Mouse (Mus musculus): ENCODE data around the gene Mr1. TPM values are rescaled to one million over a fixed set of nuclear protein-coding genes. Genes with fewer than 3 reads are reported as not detected.
"Not testable (repeated sequence)": the region's sequence is repeated elsewhere in the genome, so short reads cannot be mapped to it uniquely, and the experiment has no call there.

Mr1 gene
- polyA plus RNA-seq (2012; ENCODE audit: insufficient read depth, low replicate concordance) = 1.1 TPM in 1 of 2 replicates, not detected in the other

DNA sequence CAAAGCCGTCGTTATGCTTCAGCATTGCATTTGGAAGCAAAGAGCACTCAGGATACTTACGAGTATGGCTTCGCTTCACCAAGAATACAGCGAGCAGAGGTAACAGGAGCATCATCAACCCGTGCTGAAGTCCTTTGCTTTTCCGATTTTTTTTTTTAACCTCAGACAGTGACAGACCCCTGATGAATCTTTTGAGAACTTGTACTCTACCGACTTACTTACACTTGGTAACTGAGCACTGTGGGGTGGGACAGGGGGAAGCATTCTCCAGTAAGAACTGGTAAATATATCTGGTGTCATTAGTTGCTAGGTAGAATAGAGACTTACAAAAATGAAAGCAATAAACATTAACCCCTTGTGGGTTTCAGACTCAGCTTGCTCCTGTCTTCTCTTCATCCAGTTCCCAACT lies at the start of gene Mr1:
TSS of gene Mr1 (minus strand) at position 243 of the 409 bp plus-strand sequence.
- H3K27me3 ChIP-seq (replicated peaks) = no peaks in the 10 kb centered on the region
- peaks cover 42% of the 10 kb centered on the region for H3K4me1 ChIP-seq
- peak within 1 kb of the TSS; percentile 94 for H3K4me3 ChIP-seq (replicated peaks)
- H3K36me3 ChIP-seq (replicated peaks; ENCODE audit: low read length) = peaks cover 12% of the 10 kb centered on the region
- TF ChIP-seq FLI1 (IDR thresholded peaks at IDR 0.05; ENCODE audit: low read length) (no peak), GATA1 (IDR thresholded peaks at IDR 0.05; ENCODE audit: borderline replicate concordance, low read length) (no peak)
- H3K9me3 ChIP-seq = peaks cover 5% of the 10 kb centered on the region

DNA sequence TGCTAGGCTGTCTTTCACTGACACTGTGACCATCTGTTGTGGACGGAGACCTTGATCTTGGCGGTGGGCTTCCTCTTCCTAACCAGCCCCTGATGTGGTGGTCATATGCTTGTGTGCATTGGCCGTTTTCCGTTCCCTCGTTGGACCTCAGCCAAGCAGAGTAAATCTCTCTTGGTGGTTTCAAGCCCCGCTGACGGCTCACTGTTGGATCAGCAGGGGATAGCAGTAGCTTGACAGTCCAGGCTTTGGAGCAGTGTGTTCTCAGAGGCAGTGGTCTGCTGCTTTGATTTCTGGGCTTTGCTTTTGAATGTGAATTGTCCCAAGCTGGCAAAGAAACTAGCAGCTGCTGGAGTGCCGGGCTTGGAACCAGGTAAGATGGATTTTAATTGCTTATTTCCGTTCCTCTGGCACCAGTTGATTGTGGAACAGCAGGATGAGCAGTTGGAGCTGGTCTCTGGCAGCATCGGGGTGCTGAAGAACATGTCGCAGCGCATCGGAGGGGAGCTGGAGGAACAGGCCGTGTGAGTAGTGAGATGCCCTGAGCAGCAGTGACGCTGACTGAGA lies 46.3 kb upstream of the Mr1 start:
- no peaks in the 10 kb centered on the region for H3K27me3 ChIP-seq (replicated peaks)
- peaks cover 97% of the 10 kb centered on the region for H3K36me3 ChIP-seq (replicated peaks; ENCODE audit: low read length)
- peaks cover 6% of the 10 kb centered on the region; the same call in 1 of the 2 replicates for H3K4me1 ChIP-seq
- no peak for TF ChIP-seq FLI1 (IDR thresholded peaks at IDR 0.05; ENCODE audit: low read length)
- no peak for TF ChIP-seq GATA1 (IDR thresholded peaks at IDR 0.05; ENCODE audit: borderline replicate concordance, low read length)
- no peak overlapping the region for H3K4me3 ChIP-seq (replicated peaks)
- peaks cover 3% of the 10 kb centered on the region; the same call in 1 of the 2 replicates for H3K9me3 ChIP-seq

GRCm38 (mm10) chr1:155191671-155192070 lies 45.1 kb upstream of the Mr1 start:
- peaks cover 6% of the 10 kb centered on the region; the same call in 1 of the 2 replicates for H3K4me1 ChIP-seq
- H3K4me3 ChIP-seq (replicated peaks) = no peak overlapping the region
- TF ChIP-seq GATA1 (IDR thresholded peaks at IDR 0.05; ENCODE audit: borderline replicate concordance, low read length) (no peak), FLI1 (IDR thresholded peaks at IDR 0.05; ENCODE audit: low read length) (no peak)
- H3K27me3 ChIP-seq (replicated peaks) = no peaks in the 10 kb centered on the region
- H3K9me3 ChIP-seq = peaks cover 3% of the 10 kb centered on the region; the same call in 1 of the 2 replicates
- H3K36me3 ChIP-seq (replicated peaks; ENCODE audit: low read length) = peaks cover 94% of the 10 kb centered on the region

DNA sequence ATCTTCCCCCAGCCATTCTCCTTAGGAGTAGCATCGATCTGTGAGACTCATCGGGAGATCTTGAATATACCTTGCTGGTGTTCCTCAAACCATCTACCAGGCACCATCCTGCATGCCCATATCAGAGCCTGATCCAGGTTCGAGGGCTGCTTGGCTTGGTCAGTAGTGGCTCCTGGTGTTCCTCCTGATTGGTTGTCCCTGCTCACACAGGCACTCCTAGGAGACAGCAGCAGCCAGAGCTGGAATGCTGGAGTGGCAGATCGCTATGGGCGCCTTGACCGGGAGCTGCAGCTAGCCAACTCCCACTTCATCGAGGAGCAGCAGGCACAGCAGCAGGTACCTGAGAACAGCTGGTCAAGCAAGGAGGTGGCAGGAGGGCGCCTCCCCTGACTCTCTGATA lies 44.6 kb upstream of the Mr1 start:
- H3K36me3 ChIP-seq (replicated peaks; ENCODE audit: low read length) = peaks cover 94% of the 10 kb centered on the region
- peaks cover 3% of the 10 kb centered on the region; the same call in 1 of the 2 replicates for H3K9me3 ChIP-seq

GRCm38 (mm10) chr1:155188656-155189055 lies 42.0 kb upstream of the Mr1 start:
- Histone ChIP-seq H3K27me3 (replicated peaks) (no peaks in the 10 kb centered on the region), H3K4me3 (replicated peaks) (no peak overlapping the region), H3K36me3 (replicated peaks; ENCODE audit: low read length) (peaks cover 77% of the 10 kb centered on the region), H3K4me1 (0 out of 2 replicates have a peak, but pooled peaks cover 3% of the 10 kb centered on the region), H3K9me3 (peaks cover 3% of the 10 kb centered on the region; the same call in 1 of the 2 replicates)
- TF ChIP-seq FLI1 (IDR thresholded peaks at IDR 0.05; ENCODE audit: low read length) (no peak), GATA1 (IDR thresholded peaks at IDR 0.05; ENCODE audit: borderline replicate concordance, low read length) (no peak)

More for the DNA sequence above, 44.6 kb upstream of the Mr1 start:
- peaks cover 6% of the 10 kb centered on the region; the same call in 1 of the 2 replicates for H3K4me1 ChIP-seq
- no peak for TF ChIP-seq FLI1 (IDR thresholded peaks at IDR 0.05; ENCODE audit: low read length)
- TF ChIP-seq GATA1 (IDR thresholded peaks at IDR 0.05; ENCODE audit: borderline replicate concordance, low read length) = no peak
- H3K4me3 ChIP-seq (replicated peaks) = no peak overlapping the region
- H3K27me3 ChIP-seq (replicated peaks) = no peaks in the 10 kb centered on the region

DNA sequence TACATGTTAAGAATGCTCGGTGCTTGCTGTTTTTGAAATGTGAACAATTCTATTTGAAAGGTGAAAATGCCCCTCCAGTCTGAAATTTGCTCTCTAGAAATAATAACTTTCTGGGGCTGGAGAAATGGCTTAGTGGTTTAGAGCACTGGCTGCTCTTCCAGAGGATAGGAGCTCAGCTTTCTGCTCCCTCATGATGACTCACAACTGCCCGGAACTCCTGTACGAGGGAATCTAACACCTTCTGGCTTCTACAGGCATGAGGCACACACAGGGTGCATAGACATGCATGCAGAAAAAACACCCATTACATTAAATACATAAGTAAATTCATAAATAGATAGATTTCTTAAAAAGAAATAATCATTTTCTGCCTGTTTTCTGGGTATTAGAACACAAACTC lies 37.6 kb upstream of the Mr1 start:
- Histone ChIP-seq H3K36me3 (replicated peaks; ENCODE audit: low read length) (peaks cover 66% of the 10 kb centered on the region), H3K4me1 (peaks cover 14% of the 10 kb centered on the region), H3K9me3 (peaks cover 3% of the 10 kb centered on the region; the same call in 1 of the 2 replicates), H3K27me3 (replicated peaks) (no peaks in the 10 kb centered on the region), H3K4me3 (replicated peaks) (no peak overlapping the region)
- no peak for TF ChIP-seq FLI1 (IDR thresholded peaks at IDR 0.05; ENCODE audit: low read length)
- no peak for TF ChIP-seq GATA1 (IDR thresholded peaks at IDR 0.05; ENCODE audit: borderline replicate concordance, low read length)

GRCm38 (mm10) chr1:155178192-155178924 lies 31.7 kb upstream of the Mr1 start:
- peaks cover 81% of the 10 kb centered on the region for H3K36me3 ChIP-seq (replicated peaks; ENCODE audit: low read length)
- H3K4me1 ChIP-seq = peaks cover 33% of the 10 kb centered on the region
- H3K9me3 ChIP-seq = no peaks in the 10 kb centered on the region
- H3K27me3 ChIP-seq (replicated peaks) = no peaks in the 10 kb centered on the region
- no peak overlapping the region for H3K4me3 ChIP-seq (replicated peaks)
- TF ChIP-seq FLI1 (IDR thresholded peaks at IDR 0.05; ENCODE audit: low read length) (no peak), GATA1 (IDR thresholded peaks at IDR 0.05; ENCODE audit: borderline replicate concordance, low read length) (no peak)

DNA sequence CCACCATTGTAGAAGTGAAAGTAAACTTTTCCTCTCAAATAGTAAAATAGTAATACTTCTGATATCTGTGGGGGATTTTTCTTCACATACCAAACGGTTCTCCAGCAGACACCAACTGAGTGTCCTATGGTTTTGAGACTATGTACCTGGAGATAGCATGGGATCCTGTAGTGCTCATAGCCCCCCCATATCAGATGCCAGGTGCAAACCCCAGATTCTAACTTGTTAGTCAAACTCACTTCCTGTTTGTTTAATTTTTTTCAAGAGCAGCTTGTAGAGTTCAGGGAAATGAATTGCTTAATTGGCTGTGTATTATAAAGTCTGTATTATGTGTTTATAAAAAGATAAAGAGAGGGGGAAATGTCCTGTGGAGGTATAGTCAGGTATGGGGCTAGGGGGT lies 27.8 kb upstream of the Mr1 start:
- Histone ChIP-seq H3K27me3 (replicated peaks) (no peaks in the 10 kb centered on the region), H3K36me3 (replicated peaks; ENCODE audit: low read length) (peaks cover 52% of the 10 kb centered on the region), H3K9me3 (no peaks in the 10 kb centered on the region), H3K4me1 (peaks cover 39% of the 10 kb centered on the region), H3K4me3 (replicated peaks) (no peak overlapping the region)
- TF ChIP-seq GATA1 (IDR thresholded peaks at IDR 0.05; ENCODE audit: borderline replicate concordance, low read length) = no peak
- TF ChIP-seq FLI1 (IDR thresholded peaks at IDR 0.05; ENCODE audit: low read length) = no peak

DNA sequence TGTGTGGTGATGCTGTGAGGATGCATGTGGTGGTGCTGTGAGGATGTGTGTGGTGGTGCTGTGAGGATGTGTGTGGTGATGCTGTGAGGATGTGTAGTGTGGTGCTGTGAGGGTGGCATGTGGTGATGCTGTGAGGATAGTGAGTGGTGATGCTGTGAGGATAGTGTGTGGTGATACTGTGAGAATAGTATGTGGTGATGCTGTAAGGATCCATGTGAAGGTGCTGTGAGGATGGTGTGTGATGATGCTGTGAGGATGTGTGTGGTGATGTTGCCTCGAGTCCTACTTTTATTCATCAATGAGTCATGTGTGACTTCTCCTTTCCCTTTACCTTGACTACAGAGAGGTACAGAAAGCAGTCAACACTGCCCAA lies 27.0 kb upstream of the Mr1 start:
- Histone ChIP-seq H3K4me1 (peaks cover 47% of the 10 kb centered on the region), H3K4me3 (replicated peaks) (peak overlapping the region; percentile 72), H3K36me3 (replicated peaks; ENCODE audit: low read length) (peaks cover 44% of the 10 kb centered on the region)
- not testable (repeated sequence) for H3K9me3 ChIP-seq; H3K27me3 ChIP-seq (replicated peaks)
